Mouse (Mus musculus) CH12.LX (cell line): ENCODE results near the gene Fyco1.

Source experiments
- CHD1 ChIP-seq: IDR thresholded peaks from 2 replicates; pipeline ENCODE4 v1.6.1; 2012; ENCODE audit warnings: low read depth, low read length, improper control_type of control experiment, inconsistent platforms
- CTCF ChIP-seq, 2 experiments: IDR thresholded peaks in 1 of 2; conservative IDR thresholded peaks in 1 of 2; 2 replicates each; pipeline ENCODE4 v1.5.1; 2011 to 2012; ENCODE audit warnings: low read depth in 2 of 2, low read length in 2 of 2, improper control_type of control experiment in 1 of 2, inconsistent platforms in 1 of 2, mild to moderate bottlenecking in 1 of 2, moderate library complexity in 1 of 2
- E2F4 ChIP-seq: IDR thresholded peaks from 2 replicates; pipeline ENCODE4 v1.6.1; 2011; ENCODE audit warnings: low read depth, low read length, improper control_type of control experiment; ENCODE audit not compliant: insufficient replicate concordance
- EP300 ChIP-seq: IDR thresholded peaks from 2 replicates; pipeline ENCODE4 v1.6.1; 2011; ENCODE audit warnings: low read length, improper control_type of control experiment
- HCFC1 ChIP-seq: IDR thresholded peaks from 2 replicates; pipeline ENCODE4 v1.6.1; 2012; ENCODE audit warnings: low read depth, mild to moderate bottlenecking, inconsistent platforms, low read length, improper control_type of control experiment
- MAFK ChIP-seq: IDR thresholded peaks from 2 replicates; pipeline ENCODE4 v1.6.1; 2011; ENCODE audit warnings: low read length, improper control_type of control experiment; ENCODE audit not compliant: insufficient replicate concordance
- MAX ChIP-seq: IDR thresholded peaks from 2 replicates; pipeline ENCODE4 v1.6.1; 2011; ENCODE audit warnings: low read length, improper control_type of control experiment
- MEF2A ChIP-seq: IDR thresholded peaks from 2 replicates; pipeline ENCODE4 v1.6.1; 2014; ENCODE audit warnings: low read depth, mild to moderate bottlenecking, inconsistent platforms, low read length, improper control_type of control experiment, borderline replicate concordance
- MXI1 ChIP-seq: IDR thresholded peaks from 2 replicates; pipeline ENCODE4 v1.6.1; 2011; ENCODE audit warnings: mild to moderate bottlenecking, low read depth, low read length, improper control_type of control experiment
- NELFE ChIP-seq: IDR thresholded peaks from 2 replicates; pipeline ENCODE4 v1.6.1; 2011; ENCODE audit warnings: low read depth, low read length, improper control_type of control experiment
- POLR2A ChIP-seq: IDR thresholded peaks from 2 replicates; pipeline ENCODE4 v1.6.1; 2011; ENCODE audit warnings: low read depth, mild to moderate bottlenecking, improper control_type of control experiment, low read length
- RAD21 ChIP-seq: IDR thresholded peaks from 2 replicates; pipeline ENCODE4 v1.6.1; 2011; ENCODE audit warnings: low read depth, mild to moderate bottlenecking, low read length, improper control_type of control experiment, moderate library complexity
- TBP ChIP-seq: conservative IDR thresholded peaks from 2 replicates; pipeline ENCODE4 v1.6.1; 2011; ENCODE audit warnings: low read depth, low read length, improper control_type of control experiment
- TCF12 ChIP-seq: IDR thresholded peaks from 2 replicates; pipeline ENCODE4 v1.6.1; 2014; ENCODE audit warnings: low read depth, mild to moderate bottlenecking, inconsistent platforms, low read length, improper control_type of control experiment

GRCm38 (mm10) chr9:123828916-123829315 lies 22.8 kb downstream of the Fyco1 start:
- no peak for TF ChIP-seq CTCF (conservative IDR thresholded peaks at IDR 0.05 in 1 of 2, IDR thresholded peaks at IDR 0.05 in 1 of 2; ENCODE audit: low read depth in 2 of 2, low read length in 2 of 2)
- no peak for TF ChIP-seq TCF12
- TF ChIP-seq EP300, result no peak
- TF ChIP-seq POLR2A, result no peak
- no peak for TF ChIP-seq MXI1
- TF ChIP-seq RAD21, result no peak
- no peak for TF ChIP-seq MAX
- TF ChIP-seq NELFE, result no peak
- no peak for TF ChIP-seq E2F4
- TF ChIP-seq MEF2A, result no peak
- no peak for TF ChIP-seq TBP
- TF ChIP-seq CHD1, result no peak
- no peak for TF ChIP-seq HCFC1
- TF ChIP-seq MAFK, result no peak
